Mouse (Mus musculus): ENCODE measurements at regions not wholly inside any gene's neighbourhood (a gene's known extent, or its start where the extent isn't known, plus 50 kb on each side); places are given as distances from the start of the nearest gene placed in this dataset.

- Histone ChIP-seq H3K4me3 (ENCODE audit: control insufficient read depth in 1 of 2, insufficient read depth in 1 of 2, low read depth in 2 of 2, low read length in 2 of 2) (no peak overlapping the region), H3K27ac (ENCODE audit: control insufficient read depth, low read depth, low read length) (no peak overlapping the region), H3K4me1 (ENCODE audit: control insufficient read depth in 1 of 2, insufficient read depth in 2 of 2, low read length in 2 of 2) (no peaks in the 10 kb centered on the region), H3K36me3 (ENCODE audit: control insufficient read depth in 1 of 2, insufficient read depth in 2 of 2, low read length in 2 of 2) (no peaks in the 10 kb centered on the region), H3K9me3 (replicated peaks; ENCODE audit: insufficient read depth, low read length) (no peaks in the 10 kb centered on the region), H3K9ac (ENCODE audit: control insufficient read depth, low read depth, low read length, poor library complexity, severe bottlenecking) (no peak overlapping the region), H3K27me3 (ENCODE audit: control insufficient read depth in 1 of 2, insufficient read depth in 2 of 2, low read length in 2 of 2) (no peaks in the 10 kb centered on the region), H3K79me2 (ENCODE audit: control insufficient read depth, insufficient read depth, low read length, poor library complexity) (no peaks in the 10 kb centered on the region)
- DNase-seq (ENCODE audit: low read depth, low spot score): no peak
- TF ChIP-seq ETS1 (IDR thresholded peaks at IDR 0.05; ENCODE audit: low read depth, low read length) (no peak), MEF2A (IDR thresholded peaks at IDR 0.05; ENCODE audit: extremely low read depth, insufficient replicate concordance, low read depth, low read length, poor library complexity, severe bottlenecking) (no peak), NRF1 (IDR thresholded peaks at IDR 0.05; ENCODE audit: insufficient read depth, low read depth, low read length, poor library complexity, severe bottlenecking) (no peak)
Measured at GRCm38 (mm10) chr3:6859866-6860180, 239.6 kb upstream of the 1700008P02Rik start.

- Histone ChIP-seq H3K4me3 (ENCODE audit: control insufficient read depth in 1 of 2, insufficient read depth in 1 of 2, low read depth in 2 of 2, low read length in 2 of 2) (no peak overlapping the region), H3K36me3 (ENCODE audit: control insufficient read depth in 1 of 2, insufficient read depth in 2 of 2, low read length in 2 of 2) (no peaks in the 10 kb centered on the region), H3K9me3 (replicated peaks; ENCODE audit: insufficient read depth, low read length) (no peaks in the 10 kb centered on the region), H3K9ac (ENCODE audit: control insufficient read depth, low read depth, low read length, poor library complexity, severe bottlenecking) (no peak overlapping the region), H3K27me3 (ENCODE audit: control insufficient read depth in 1 of 2, insufficient read depth in 2 of 2, low read length in 2 of 2) (no peaks in the 10 kb centered on the region), H3K27ac (ENCODE audit: control insufficient read depth, low read depth, low read length) (no peak overlapping the region), H3K4me1 (ENCODE audit: control insufficient read depth in 1 of 2, insufficient read depth in 2 of 2, low read length in 2 of 2) (no peaks in the 10 kb centered on the region), H3K79me2 (ENCODE audit: control insufficient read depth, insufficient read depth, low read length, poor library complexity) (no peaks in the 10 kb centered on the region)
- no peak for DNase-seq (ENCODE audit: low read depth, low spot score)
- TF ChIP-seq TCF12 (IDR thresholded peaks at IDR 0.05; ENCODE audit: low read depth, low read length) (no peak), UBTF (IDR thresholded peaks at IDR 0.05; ENCODE audit: borderline replicate concordance, insufficient read depth, low read depth, low read length) (no peak)
Measured at GRCm38 (mm10) chr3:6858982-6859865, 239.0 kb upstream of the 1700008P02Rik start.

GRCm38 (mm10) chr3:6819332-6819731, 199.1 kb upstream of the 1700008P02Rik start:
- Histone ChIP-seq H3K27me3 (ENCODE audit: control insufficient read depth in 1 of 2, insufficient read depth in 2 of 2, low read length in 2 of 2) (no peaks in the 10 kb centered on the region), H3K4me3 (ENCODE audit: control insufficient read depth in 1 of 2, insufficient read depth in 1 of 2, low read depth in 2 of 2, low read length in 2 of 2) (peak overlapping the region in 1 of 2 experiments; percentile 42; a peak in 2 of 4 replicates), H3K9me3 (replicated peaks; ENCODE audit: insufficient read depth, low read length) (no peaks in the 10 kb centered on the region), H3K79me2 (ENCODE audit: control insufficient read depth, insufficient read depth, low read length, poor library complexity) (no peaks in the 10 kb centered on the region), H3K4me1 (ENCODE audit: control insufficient read depth in 1 of 2, insufficient read depth in 2 of 2, low read length in 2 of 2) (peaks cover 0 to 7% of the 10 kb centered on the region in 2 experiments; a peak in 2 of 4 replicates), H3K9ac (ENCODE audit: control insufficient read depth, low read depth, low read length, poor library complexity, severe bottlenecking) (no peak overlapping the region), H3K27ac (ENCODE audit: control insufficient read depth, low read depth, low read length) (peak overlapping the region; percentile 54), H3K36me3 (ENCODE audit: control insufficient read depth in 1 of 2, insufficient read depth in 2 of 2, low read length in 2 of 2) (peaks cover 0 to 7% of the 10 kb centered on the region in 2 experiments; a peak in 2 of 4 replicates)
- no peak for TF ChIP-seq ZC3H11A (IDR thresholded peaks at IDR 0.05; ENCODE audit: low read depth, low read length)
- TF ChIP-seq RAD21 (IDR thresholded peaks at IDR 0.05; ENCODE audit: low read depth, low read length): no peak; the same call in 1 of the 2 replicates
- TF ChIP-seq UBTF (IDR thresholded peaks at IDR 0.05; ENCODE audit: borderline replicate concordance, insufficient read depth, low read depth, low read length): no peak
- peak; percentile 54; the same call in 1 of the 2 replicates for TF ChIP-seq RCOR1 (IDR thresholded peaks at IDR 0.05; ENCODE audit: low read depth, low read length)
- no peak for TF ChIP-seq MXI1 (IDR thresholded peaks at IDR 0.05; ENCODE audit: low read depth, low read length)
- no peak for TF ChIP-seq MAX (IDR thresholded peaks at IDR 0.05; ENCODE audit: low read length)
- peak; percentile 44; the same call in 1 of the 2 replicates for TF ChIP-seq TCF12 (IDR thresholded peaks at IDR 0.05; ENCODE audit: low read depth, low read length)
- no peak for TF ChIP-seq USF1 (IDR thresholded peaks at IDR 0.05; ENCODE audit: low read depth, low read length)
- peak; percentile 66 for TF ChIP-seq ETS1 (IDR thresholded peaks at IDR 0.05; ENCODE audit: low read depth, low read length)
- TF ChIP-seq EP300 (IDR thresholded peaks at IDR 0.05; ENCODE audit: low read depth in 1 of 2, low read length in 2 of 2): peak; percentile 76 to 86
- peak; percentile 85 for TF ChIP-seq GATA1 (IDR thresholded peaks at IDR 0.05; ENCODE audit: low read depth, low read length)
- no peak for TF ChIP-seq HCFC1 (IDR thresholded peaks at IDR 0.05; ENCODE audit: low read depth, low read length)
- no peak for TF ChIP-seq SIN3A (IDR thresholded peaks at IDR 0.05; ENCODE audit: low read length)
- peak; percentile 71 for TF ChIP-seq MYB (IDR thresholded peaks at IDR 0.05; ENCODE audit: low read depth, low read length)
- 0 out of 2 replicates have a peak, but pooled peaks have one; percentile 8 for TF ChIP-seq ELF1 (IDR thresholded peaks at IDR 0.05; ENCODE audit: low read depth, low read length)
- peak; percentile 72 for DNase-seq (ENCODE audit: low read depth, low spot score)

All from MEL (cell line).